18 mouse cellular contexts compared by ENCODE assay signal in the genomic region with DNA sequence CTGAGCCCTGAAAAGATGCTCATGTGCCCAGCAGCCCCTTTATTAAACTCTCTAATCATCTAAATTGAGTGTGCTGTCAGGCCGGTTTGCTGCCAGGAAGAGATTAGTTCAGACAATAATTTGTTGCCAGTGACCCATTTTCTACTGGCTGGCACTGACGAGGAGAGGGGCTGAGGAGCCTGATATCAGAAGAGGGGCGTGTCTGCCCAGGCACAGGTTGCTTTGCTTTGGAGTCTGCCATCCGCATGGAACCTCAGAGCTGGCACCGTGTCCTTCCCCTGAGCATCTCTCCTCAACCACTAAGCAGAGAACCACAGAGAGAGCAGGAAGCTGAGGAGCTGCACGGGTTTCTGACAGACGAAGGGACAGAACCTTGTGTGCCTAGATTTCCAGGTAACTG.
DNase-seq lines count a peak whose midpoint lies in the region; ATAC-seq and TF ChIP-seq lines count a peak whose summit lies in the region.
"Had no signal": no experiment of that assay in that cellular context is flagged by ENCODE, and none has a peak within 500 bp of the region (broad histone marks: within the 10 kb centered on the region; RNA-seq: fewer than 3 reads in every experiment).

No protein-coding gene starts in this region.

- no peak overlapping the region for H3K4me3 ChIP-seq in layer of hippocampus, adult 2 months
- H3K4me3 ChIP-seq: embryonic facial prominence, embryonic 10.5 days; heart, embryonic 12.5 days had no signal

- peak; percentile 58; the same call in 1 of the 2 replicates for ATAC-seq in common myeloid progenitor, adult 5-6 weeks (replicated peaks; ENCODE audit: low read depth, poor library complexity, severe bottlenecking)
- ATAC-seq: activated CD4-positive, CD25-positive, alpha-beta regulatory T cell, adult 4 months; forebrain, embryonic 14.5 days; hindbrain, embryonic 16.5 days; inflammation-experienced regulatory T-cells, adult 6 months; intestine, postnatal 0 days; Patski had no signal

- TF ChIP-seq CTCF in layer of hippocampus, adult 2 months (conservative IDR thresholded peaks at IDR 0.05) = no peak

- DNase-seq in cerebellum, postnatal 25 days = peak; percentile 23 to 33
- DNase-seq in cerebellum, adult 9-10 months = no peak
- no peak for DNase-seq in layer of hippocampus, adult 2 months (ENCODE audit: low spot score in 2 of 2)
- DNase-seq in layer of hippocampus, adult 9-10 months (ENCODE audit: low spot score) = no peak
- peak; percentile 68 for DNase-seq in retina, postnatal 1 day
- no peak for DNase-seq in kidney, adult 11 months
- DNase-seq: adrenal gland, postnatal 25 days; cerebellum, adult 18-20 months; gastrocnemius, postnatal 14 days had no signal

- peak overlapping the region; percentile 77 for H3K27ac ChIP-seq in layer of hippocampus, adult 2 months
- H3K27ac ChIP-seq: embryonic facial prominence, embryonic 10.5 days had no signal

Comparison
In these comparisons a context has a peak if more than half of its experiments do, and no peak if none do; other contexts are left out.
1. DNase-seq: peak in cerebellum, postnatal 25 days (2 of 2) and retina, postnatal 1 day (single experiment); none in cerebellum, adult 9-10 months (single experiment), layer of hippocampus, adult 2 months (0 of 2), layer of hippocampus, adult 9-10 months (single experiment) and kidney, adult 11 months (single experiment).